Mouse (Mus musculus) megakaryocyte, embryonic 14.5 days (primary cell): Measurements from ENCODE around the gene Otc.

ENCODE experiments used
- FLI1 ChIP-seq: IDR thresholded peaks from 2 replicates; pipeline ENCODE4 v1.6.1; 2012; ENCODE audit warnings: low read length, inconsistent platforms, mixed read lengths
- GATA1 ChIP-seq: IDR thresholded peaks from 3 replicates; pipeline ENCODE4 v1.6.1; 2012; ENCODE audit warnings: mixed read lengths, low read length, inconsistent platforms, borderline replicate concordance

- TF ChIP-seq GATA1, result no peak
- no peak for TF ChIP-seq FLI1
Observed at GRCm38 (mm10) chrX:10331749-10332148, 79.6 kb downstream of the Otc start.
